Comparison of ENCODE assay signal across 8 mouse cellular contexts in genomic region chr2:84742451-84743283, GRCm38 (mm10). TPM values are rescaled to one million over a fixed set of nuclear protein-coding genes. Genes with fewer than 3 reads are reported as not detected.
DNase-seq lines count a peak whose midpoint lies in the region; ATAC-seq and TF ChIP-seq lines count a peak whose summit lies in the region.

No protein-coding gene starts in this region.

- peak; percentile 32 to 48 for DNase-seq in layer of hippocampus, postnatal 14 days (ENCODE audit: low spot score in 2 of 2)
- DNase-seq in layer of hippocampus, adult 9-11 months = no peak
- peak; percentile 41 for DNase-seq in lung, postnatal 14 days
- no peak for DNase-seq in thymus, postnatal 0 days (ENCODE audit: low spot score)

- H3K27ac ChIP-seq in bone marrow macrophage, adult 2 months (ENCODE audit: insufficient read depth, low read depth, low read length) = no peak overlapping the region
- peak overlapping the region; percentile 99 for H3K27ac ChIP-seq in forebrain, embryonic 12.5 days
- H3K27ac ChIP-seq in intestine, embryonic 16.5 days (ENCODE audit: low read length) = peak overlapping the region; percentile 97
- no peak overlapping the region for H3K27ac ChIP-seq in small intestine, adult 2 months (ENCODE audit: insufficient read depth, low read depth, low read length)

- peak overlapping the region; percentile 91 for H3K4me2 ChIP-seq in forebrain, embryonic 12.5 days
- peak overlapping the region; percentile 83 for H3K4me2 ChIP-seq in intestine, embryonic 16.5 days (ENCODE audit: low read depth, low read length)

- H3K27me3 ChIP-seq in forebrain, embryonic 12.5 days = no peaks in the 10 kb centered on the region
- no peaks in the 10 kb centered on the region for H3K27me3 ChIP-seq in intestine, embryonic 16.5 days (replicated peaks; ENCODE audit: control insufficient read depth, insufficient read depth, low read length)
- no peaks in the 10 kb centered on the region for H3K27me3 ChIP-seq in small intestine, adult 2 months (ENCODE audit: control insufficient read depth, insufficient read depth, low read length)

- peaks cover 8% of the 10 kb centered on the region for H3K4me1 ChIP-seq in bone marrow macrophage, adult 2 months (ENCODE audit: control insufficient read depth, insufficient read depth, low read length)
- peaks cover 54% of the 10 kb centered on the region for H3K4me1 ChIP-seq in forebrain, embryonic 12.5 days
- peaks cover 35% of the 10 kb centered on the region for H3K4me1 ChIP-seq in intestine, embryonic 16.5 days (ENCODE audit: control insufficient read depth, insufficient read depth, low read length)
- H3K4me1 ChIP-seq in small intestine, adult 2 months (ENCODE audit: control insufficient read depth, insufficient read depth, insufficient read length, low read length) = peaks cover 11% of the 10 kb centered on the region

- WGBS in forebrain, embryonic 12.5 days = 0% methylated on average over 26 of the region's 26 CpGs
- under 1% methylated on average over 26 of the region's 26 CpGs for WGBS in intestine, embryonic 16.5 days
- 53% methylated on average over 26 of the region's 26 CpGs for WGBS in small intestine, adult 2 months

- peak overlapping the region; percentile 98 for H3K9ac ChIP-seq in forebrain, embryonic 12.5 days
- H3K9ac ChIP-seq in intestine, embryonic 16.5 days (ENCODE audit: low read depth, low read length) = peak overlapping the region; percentile 97

- H3K4me3 ChIP-seq in bone marrow macrophage, adult 2 months (ENCODE audit: insufficient read depth, low read length) = peak overlapping the region; percentile 60
- H3K4me3 ChIP-seq in forebrain, embryonic 12.5 days (replicated peaks) = peak overlapping the region; percentile 88
- H3K4me3 ChIP-seq in intestine, embryonic 16.5 days (ENCODE audit: low read length) = peak overlapping the region; percentile 81
- peak overlapping the region; percentile 67 for H3K4me3 ChIP-seq in small intestine, adult 2 months (ENCODE audit: low read depth, low read length)

- peaks cover 11% of the 10 kb centered on the region for H3K36me3 ChIP-seq in forebrain, embryonic 12.5 days (replicated peaks)
- no peaks in the 10 kb centered on the region for H3K36me3 ChIP-seq in intestine, embryonic 16.5 days (ENCODE audit: control insufficient read depth, insufficient read depth, low read length)
- H3K36me3 ChIP-seq in small intestine, adult 2 months (ENCODE audit: control insufficient read depth, insufficient read depth, low read length) = no peaks in the 10 kb centered on the region

- peak; percentile 84 for ATAC-seq in forebrain, embryonic 12.5 days (ENCODE audit: low FRiP score)
- ATAC-seq in intestine, embryonic 16.5 days = peak; percentile 37

- TF ChIP-seq CTCF in bone marrow macrophage, adult 2 months (IDR thresholded peaks at IDR 0.05; ENCODE audit: low read depth, low read length) = no peak
- no peak for TF ChIP-seq CTCF in small intestine, adult 2 months (IDR thresholded peaks at IDR 0.05; ENCODE audit: extremely low read depth, insufficient read length, insufficient replicate concordance, low read depth, low read length)

- no peak for TF ChIP-seq POLR2A in bone marrow macrophage, adult 2 months (IDR thresholded peaks at IDR 0.05; ENCODE audit: borderline replicate concordance, low read depth, low read length)
- TF ChIP-seq POLR2A in small intestine, adult 2 months (IDR thresholded peaks at IDR 0.05; ENCODE audit: low read depth, low read length) = no peak

- no peaks in the 10 kb centered on the region for H3K9me3 ChIP-seq in forebrain, embryonic 12.5 days
- H3K9me3 ChIP-seq in intestine, embryonic 16.5 days (ENCODE audit: control insufficient read depth, low read length) = no peaks in the 10 kb centered on the region

RNA-seq across cellular contexts. Expression of gene Gm19426, which starts 0.8 kb away (rescaled TPM):
- total RNA-seq in layer of hippocampus, postnatal 14 days (2021) = 1 to 10 TPM; 2.6 to 3.7 TPM
- polyA plus RNA-seq in bone marrow macrophage, adult 2 months (2012; ENCODE audit: insufficient read depth, insufficient read length, missing spikeins) = not detected in 2 replicates
- polyA plus RNA-seq in forebrain, embryonic 12.5 days (2016; fragmentation: Nextera tagmentation; extraction: Ambion mirVana) = 9.4 and 10.2 TPM in 2 replicates
- polyA plus RNA-seq in intestine, embryonic 16.5 days (2015; fragmentation: Nextera tagmentation; extraction: Ambion mirVana) = 5.1 and 5.4 TPM in 2 replicates
- 0.18 and 0.25 TPM in 2 replicates for polyA plus RNA-seq in small intestine, adult 2 months (2012; rRNA removed)
- polyA plus RNA-seq in thymus, postnatal 0 days (2015; fragmentation: Nextera tagmentation; extraction: Ambion mirVana) = 0.33 and 0.54 TPM in 2 replicates

RNA-seq across cellular contexts. Expression of gene Ypel4, which starts 8.8 kb away (rescaled TPM):
- 10 to 100 TPM; 33.1 to 39.8 TPM for total RNA-seq in layer of hippocampus, postnatal 14 days (2021)
- polyA plus RNA-seq in bone marrow macrophage, adult 2 months (2012; ENCODE audit: insufficient read depth, insufficient read length, missing spikeins) = 0.70 and 0.92 TPM in 2 replicates
- polyA plus RNA-seq in forebrain, embryonic 12.5 days (2016; fragmentation: Nextera tagmentation; extraction: Ambion mirVana) = 18.7 and 19.6 TPM in 2 replicates
- 4.3 and 6.0 TPM in 2 replicates for polyA plus RNA-seq in intestine, embryonic 16.5 days (2015; fragmentation: Nextera tagmentation; extraction: Ambion mirVana)
- 0.57 and 2.4 TPM in 2 replicates for polyA plus RNA-seq in small intestine, adult 2 months (2012; rRNA removed)
- 0.21 and 0.27 TPM in 2 replicates for polyA plus RNA-seq in thymus, postnatal 0 days (2015; fragmentation: Nextera tagmentation; extraction: Ambion mirVana)

RNA-seq across cellular contexts. Expression of gene Clp1, which starts 15.5 kb away (rescaled TPM):
- total RNA-seq in layer of hippocampus, postnatal 14 days (2021) = 1 to 10 TPM; 6.7 TPM
- 16.4 and 16.6 TPM in 2 replicates for polyA plus RNA-seq in bone marrow macrophage, adult 2 months (2012; ENCODE audit: insufficient read depth, insufficient read length, missing spikeins)
- 39.9 and 40.7 TPM in 2 replicates for polyA plus RNA-seq in forebrain, embryonic 12.5 days (2016; fragmentation: Nextera tagmentation; extraction: Ambion mirVana)
- 28.3 and 28.4 TPM in 2 replicates for polyA plus RNA-seq in intestine, embryonic 16.5 days (2015; fragmentation: Nextera tagmentation; extraction: Ambion mirVana)
- polyA plus RNA-seq in small intestine, adult 2 months (2012; rRNA removed) = 4.3 and 11.4 TPM in 2 replicates
- 55.3 and 62.1 TPM in 2 replicates for polyA plus RNA-seq in thymus, postnatal 0 days (2015; fragmentation: Nextera tagmentation; extraction: Ambion mirVana)

RNA-seq across cellular contexts. Expression of gene Zdhhc5, which starts 27.7 kb away (rescaled TPM):
- total RNA-seq in layer of hippocampus, postnatal 14 days (2021) = 10 to 100 TPM; 36.6 to 37.8 TPM
- 27.5 and 29.2 TPM in 2 replicates for polyA plus RNA-seq in bone marrow macrophage, adult 2 months (2012; ENCODE audit: insufficient read depth, insufficient read length, missing spikeins)
- 28.1 and 31.4 TPM in 2 replicates for polyA plus RNA-seq in forebrain, embryonic 12.5 days (2016; fragmentation: Nextera tagmentation; extraction: Ambion mirVana)
- polyA plus RNA-seq in intestine, embryonic 16.5 days (2015; fragmentation: Nextera tagmentation; extraction: Ambion mirVana) = 18.3 and 23.4 TPM in 2 replicates
- 23.2 and 46.1 TPM in 2 replicates for polyA plus RNA-seq in small intestine, adult 2 months (2012; rRNA removed)
- polyA plus RNA-seq in thymus, postnatal 0 days (2015; fragmentation: Nextera tagmentation; extraction: Ambion mirVana) = 17.7 and 20.3 TPM in 2 replicates

RNA-seq across cellular contexts. Expression of gene Serping1, which starts 32.6 kb away (rescaled TPM):
- 10 to 100 TPM in 1 of 2 experiments, 1 to 10 TPM in 1; 6.8 to 10.6 TPM for total RNA-seq in layer of hippocampus, postnatal 14 days (2021)
- polyA plus RNA-seq in bone marrow macrophage, adult 2 months (2012; ENCODE audit: insufficient read depth, insufficient read length, missing spikeins) = 0.83 TPM in 1 of 2 replicates, not detected in the other
- 27.6 and 30.3 TPM in 2 replicates for polyA plus RNA-seq in forebrain, embryonic 12.5 days (2016; fragmentation: Nextera tagmentation; extraction: Ambion mirVana)
- 62.5 and 62.6 TPM in 2 replicates for polyA plus RNA-seq in intestine, embryonic 16.5 days (2015; fragmentation: Nextera tagmentation; extraction: Ambion mirVana)
- 66.5 and 97.6 TPM in 2 replicates for polyA plus RNA-seq in small intestine, adult 2 months (2012; rRNA removed)
- polyA plus RNA-seq in thymus, postnatal 0 days (2015; fragmentation: Nextera tagmentation; extraction: Ambion mirVana) = 13.8 and 16.1 TPM in 2 replicates

Comparison
In these comparisons a context has a peak if more than half of its experiments do, and no peak if none do; other contexts are left out.
1. DNase-seq: peak in layer of hippocampus, postnatal 14 days (2 of 2) and lung, postnatal 14 days (single experiment); none in layer of hippocampus, adult 9-11 months (single experiment) and thymus, postnatal 0 days (single experiment).
2. H3K27ac ChIP-seq: peak in forebrain, embryonic 12.5 days (single experiment) and intestine, embryonic 16.5 days (single experiment); none in bone marrow macrophage, adult 2 months (single experiment) and small intestine, adult 2 months (single experiment).
3. Peak in every context shown above with its lines, with median percentiles within 50 percentile points of each other: H3K4me3 ChIP-seq.